Mouse (Mus musculus): Measurements from ENCODE around the gene Gm20388. TPM values are rescaled to one million over a fixed set of nuclear protein-coding genes. Genes with fewer than 3 reads are reported as not detected.
A peak's percentile ranks its signal among the peaks of the same experiment; 100 is the strongest.
"Not testable (repeated sequence)": the region's sequence is repeated elsewhere in the genome, so short reads cannot be mapped to it uniquely, and the experiment has no call there.

The Gm20388 gene
- polyA plus RNA-seq, 1 experiment from 2014 or later, result 1.4 TPM

- Histone ChIP-seq H3K4me3 (ENCODE audit: low read depth, low read length) (no peak overlapping the region), H3K27ac (ENCODE audit: low read length) (no peak overlapping the region), H3K4me1 (ENCODE audit: control insufficient read depth, low read depth, low read length) (no peaks in the 10 kb centered on the region), H3K36me3 (ENCODE audit: control insufficient read depth, insufficient read depth) (peaks cover 26% of the 10 kb centered on the region), H3K9ac (ENCODE audit: low read depth, low read length) (no peak overlapping the region), H3K9me3 (replicated peaks; ENCODE audit: control insufficient read depth, low read length) (no peaks in the 10 kb centered on the region), H3K4me2 (ENCODE audit: low read depth, low read length) (no peak overlapping the region), H3K27me3 (ENCODE audit: control insufficient read depth, insufficient read depth, low read depth, low read length) (no peaks in the 10 kb centered on the region)
- ATAC-seq (ENCODE audit: low read depth), result no peak
- 82% methylated on average over 12 of the region's 12 CpGs for WGBS (ENCODE audit: insufficient replicate concordance)
These were observed 3173.0 kb downstream of the Gm20388 start for GRCm38 (mm10) chr8:123083610-123084009.

- no peaks in the 10 kb centered on the region for H3K9me3 ChIP-seq (replicated peaks; ENCODE audit: control insufficient read depth, low read length)
- no peak overlapping the region for H3K27ac ChIP-seq (ENCODE audit: low read length)
- H3K4me3 ChIP-seq (ENCODE audit: low read depth, low read length), result no peak overlapping the region
- H3K36me3 ChIP-seq (ENCODE audit: control insufficient read depth, insufficient read depth), result peaks cover 27% of the 10 kb centered on the region
- no peak overlapping the region for H3K4me2 ChIP-seq (ENCODE audit: low read depth, low read length)
- 70% methylated on average over 9 of the region's 9 CpGs for WGBS (ENCODE audit: insufficient replicate concordance)
- no peak overlapping the region for H3K9ac ChIP-seq (ENCODE audit: low read depth, low read length)
- no peak for ATAC-seq (ENCODE audit: low read depth)
- no peaks in the 10 kb centered on the region for H3K4me1 ChIP-seq (ENCODE audit: control insufficient read depth, low read depth, low read length)
- H3K27me3 ChIP-seq (ENCODE audit: control insufficient read depth, insufficient read depth, low read depth, low read length), result no peaks in the 10 kb centered on the region
These were observed 3176.6 kb downstream of the Gm20388 start for GRCm38 (mm10) chr8:123087289-123087688.

GRCm38 (mm10) chr8:123097216-123097615 lies 3186.6 kb downstream of the Gm20388 start:
- ATAC-seq (ENCODE audit: low read depth), result no peak
- Histone ChIP-seq H3K9ac (ENCODE audit: low read depth, low read length) (no peak overlapping the region), H3K9me3 (replicated peaks; ENCODE audit: control insufficient read depth, low read length) (no peaks in the 10 kb centered on the region), H3K27ac (ENCODE audit: low read length) (no peak overlapping the region), H3K4me3 (ENCODE audit: low read depth, low read length) (no peak overlapping the region), H3K4me2 (ENCODE audit: low read depth, low read length) (no peak overlapping the region), H3K27me3 (ENCODE audit: control insufficient read depth, insufficient read depth, low read depth, low read length) (no peaks in the 10 kb centered on the region), H3K36me3 (ENCODE audit: control insufficient read depth, insufficient read depth) (peaks cover 14% of the 10 kb centered on the region), H3K4me1 (ENCODE audit: control insufficient read depth, low read depth, low read length) (peaks cover 3% of the 10 kb centered on the region)
- 86% methylated on average over 11 of the region's 11 CpGs for WGBS (ENCODE audit: insufficient replicate concordance)

GRCm38 (mm10) chr8:123097786-123098584 lies 3187.3 kb downstream of the Gm20388 start:
- Histone ChIP-seq H3K36me3 (ENCODE audit: control insufficient read depth, insufficient read depth) (peaks cover 14% of the 10 kb centered on the region), H3K27me3 (ENCODE audit: control insufficient read depth, insufficient read depth, low read depth, low read length) (no peaks in the 10 kb centered on the region), H3K27ac (ENCODE audit: low read length) (no peak overlapping the region), H3K9me3 (replicated peaks; ENCODE audit: control insufficient read depth, low read length) (no peaks in the 10 kb centered on the region), H3K4me3 (ENCODE audit: low read depth, low read length) (no peak overlapping the region), H3K9ac (ENCODE audit: low read depth, low read length) (no peak overlapping the region), H3K4me1 (ENCODE audit: control insufficient read depth, low read depth, low read length) (peaks cover 3% of the 10 kb centered on the region), H3K4me2 (ENCODE audit: low read depth, low read length) (no peak overlapping the region)
- 80% methylated on average over 12 of the region's 12 CpGs for WGBS (ENCODE audit: insufficient replicate concordance)
- no peak for ATAC-seq (ENCODE audit: low read depth)

- Histone ChIP-seq H3K4me1 (ENCODE audit: control insufficient read depth, low read depth, low read length) (peaks cover 12% of the 10 kb centered on the region), H3K9me3 (replicated peaks; ENCODE audit: control insufficient read depth, low read length) (no peaks in the 10 kb centered on the region), H3K9ac (ENCODE audit: low read depth, low read length) (no peak overlapping the region), H3K36me3 (ENCODE audit: control insufficient read depth, insufficient read depth) (peaks cover 21% of the 10 kb centered on the region), H3K4me2 (ENCODE audit: low read depth, low read length) (no peak overlapping the region), H3K27ac (ENCODE audit: low read length) (peak overlapping the region; percentile 58), H3K4me3 (ENCODE audit: low read depth, low read length) (no peak overlapping the region), H3K27me3 (ENCODE audit: control insufficient read depth, insufficient read depth, low read depth, low read length) (no peaks in the 10 kb centered on the region)
- no peak for ATAC-seq (ENCODE audit: low read depth)
- whole genome bisulfite sequencing (ENCODE audit: insufficient replicate concordance), result 42% methylated on average over 8 of the region's 8 CpGs
These were observed 3189.6 kb downstream of the Gm20388 start for GRCm38 (mm10) chr8:123100288-123100687.

- Histone ChIP-seq H3K36me3 (ENCODE audit: control insufficient read depth, insufficient read depth) (peaks cover 21% of the 10 kb centered on the region), H3K4me3 (ENCODE audit: low read depth, low read length) (peak overlapping the region; percentile 83; the same call in 1 of the 2 replicates), H3K4me2 (ENCODE audit: low read depth, low read length) (peak overlapping the region; percentile 83; the same call in 1 of the 2 replicates), H3K27ac (ENCODE audit: low read length) (no peak overlapping the region), H3K9me3 (replicated peaks; ENCODE audit: control insufficient read depth, low read length) (no peaks in the 10 kb centered on the region), H3K9ac (ENCODE audit: low read depth, low read length) (peak overlapping the region; percentile 73), H3K4me1 (ENCODE audit: control insufficient read depth, low read depth, low read length) (peaks cover 12% of the 10 kb centered on the region), H3K27me3 (ENCODE audit: control insufficient read depth, insufficient read depth, low read depth, low read length) (no peaks in the 10 kb centered on the region)
- WGBS (ENCODE audit: insufficient replicate concordance), result 63% methylated on average over 4 of the region's 4 CpGs
- ATAC-seq (ENCODE audit: low read depth), result no peak
These were observed 3190.6 kb downstream of the Gm20388 start for GRCm38 (mm10) chr8:123101244-123101643.

GRCm38 (mm10) chr8:123101735-123102685 lies 3191.4 kb downstream of the Gm20388 start, which contains the start of gene Rpl13:
TSS of gene Rpl13 (plus strand) at chr8:123102350.
- Histone ChIP-seq H3K9me3 (replicated peaks; ENCODE audit: control insufficient read depth, low read length) (no peaks in the 10 kb centered on the region), H3K27me3 (ENCODE audit: control insufficient read depth, insufficient read depth, low read depth, low read length) (no peaks in the 10 kb centered on the region), H3K4me1 (ENCODE audit: control insufficient read depth, low read depth, low read length) (peaks cover 12% of the 10 kb centered on the region), H3K27ac (ENCODE audit: low read length) (peak within 1 kb of the TSS; percentile 78), H3K9ac (ENCODE audit: low read depth, low read length) (peak within 1 kb of the TSS; percentile 79), H3K4me2 (ENCODE audit: low read depth, low read length) (peak within 1 kb of the TSS; percentile 83), H3K36me3 (ENCODE audit: control insufficient read depth, insufficient read depth) (peaks cover 21% of the 10 kb centered on the region), H3K4me3 (ENCODE audit: low read depth, low read length) (peak within 1 kb of the TSS; percentile 83)
- ATAC-seq (ENCODE audit: low read depth), result peak; percentile 96
- WGBS (ENCODE audit: insufficient replicate concordance), result under 1% methylated on average over 56 of the region's 56 CpGs

- Histone ChIP-seq H3K4me1 (ENCODE audit: control insufficient read depth, low read depth, low read length) (peaks cover 12% of the 10 kb centered on the region), H3K4me3 (ENCODE audit: low read depth, low read length) (peak overlapping the region; percentile 83), H3K9ac (ENCODE audit: low read depth, low read length) (peak overlapping the region; percentile 79), H3K36me3 (ENCODE audit: control insufficient read depth, insufficient read depth) (peaks cover 21% of the 10 kb centered on the region), H3K4me2 (ENCODE audit: low read depth, low read length) (peak overlapping the region; percentile 83), H3K27ac (ENCODE audit: low read length) (peak overlapping the region; percentile 78)
- ATAC-seq (ENCODE audit: low read depth); H3K27me3 ChIP-seq (ENCODE audit: control insufficient read depth, insufficient read depth, low read depth, low read length); H3K9me3 ChIP-seq (replicated peaks; ENCODE audit: control insufficient read depth, low read length): not testable (repeated sequence)
- under 1% methylated on average over 25 of the region's 26 CpGs for WGBS (ENCODE audit: insufficient replicate concordance)
These were observed 3192.2 kb downstream of the Gm20388 start for GRCm38 (mm10) chr8:123102855-123103254.

All from liver, embryonic 16.5 days (tissue).